Mouse (Mus musculus): ENCODE measurements around the gene Nr5a1. TPM values are rescaled to one million over a fixed set of nuclear protein-coding genes. Genes with fewer than 3 reads are reported as not detected.

The Nr5a1 gene
- total RNA-seq, 2 experiments from 2014 or later = not detected

GRCm38 (mm10) chr2:38653694-38654093, 60.6 kb downstream of the Nr5a1 start:
- TF ChIP-seq CTCF (IDR thresholded peaks at IDR 0.05) = no peak
- no peak for DNase-seq
- H3K27ac ChIP-seq = no peak overlapping the region
- intact Hi-C loops (cut with DNase I) = no loop called here
- H3K4me3 ChIP-seq = no peak overlapping the region

GRCm38 (mm10) chr2:38653293-38653619, 61.1 kb downstream of the Nr5a1 start:
- TF ChIP-seq CTCF (IDR thresholded peaks at IDR 0.05) = no peak
- intact Hi-C loops (cut with DNase I) = no loop called here
- DNase-seq = no peak
- Histone ChIP-seq H3K4me3 (no peak overlapping the region), H3K27ac (no peak overlapping the region)

- Histone ChIP-seq H3K27ac (no peak overlapping the region; the same call in 1 of the 2 replicates), H3K4me3 (no peak overlapping the region)
- TF ChIP-seq CTCF (IDR thresholded peaks at IDR 0.05) = no peak
- intact Hi-C loops (cut with DNase I) = no loop called here
- peak; percentile 60 for DNase-seq
These were observed 61.6 kb downstream of the Nr5a1 start for GRCm38 (mm10) chr2:38652565-38653292.

GRCm38 (mm10) chr2:38652098-38652497, 62.2 kb downstream of the Nr5a1 start:
- no peak for DNase-seq
- intact Hi-C loops (cut with DNase I) = no loop called here
- Histone ChIP-seq H3K4me3 (no peak overlapping the region), H3K27ac (no peak overlapping the region)
- TF ChIP-seq CTCF (IDR thresholded peaks at IDR 0.05) = no peak

- DNase-seq = no peak
- Histone ChIP-seq H3K4me3 (no peak overlapping the region), H3K27ac (no peak overlapping the region)
- no peak for TF ChIP-seq CTCF (IDR thresholded peaks at IDR 0.05)
- intact Hi-C loops (cut with DNase I) = no loop called here
These were observed 64.0 kb downstream of the Nr5a1 start for GRCm38 (mm10) chr2:38650340-38650739.

- intact Hi-C loops (cut with DNase I) = loop anchor here (10.0 kb wide), 1 partner anchor 357 kb away; the partner anchor contains the start of genes Arpc5l and Rpl35
- Histone ChIP-seq H3K27ac (no peak overlapping the region), H3K4me3 (no peak overlapping the region)
- no peak for TF ChIP-seq CTCF (IDR thresholded peaks at IDR 0.05)
- no peak for DNase-seq
These were observed 66.7 kb downstream of the Nr5a1 start for GRCm38 (mm10) chr2:38647661-38648060.

- no peak overlapping the region for H3K4me3 ChIP-seq
- no peak for DNase-seq
- no peak overlapping the region for H3K27ac ChIP-seq
- intact Hi-C loops (cut with DNase I) = loop anchor here (10.0 kb wide), 1 partner anchor 358 kb away; the partner anchor contains the start of genes Arpc5l and Rpl35
- no peak for TF ChIP-seq CTCF (IDR thresholded peaks at IDR 0.05)
These were observed 67.1 kb downstream of the Nr5a1 start for GRCm38 (mm10) chr2:38647201-38647606.

- Histone ChIP-seq H3K27ac (no peak overlapping the region), H3K4me3 (no peak overlapping the region)
- intact Hi-C loops (cut with DNase I) = loop anchor here (10.0 kb wide), 1 partner anchor 359 kb away; the partner anchor contains the start of genes Arpc5l and Rpl35
- TF ChIP-seq CTCF (IDR thresholded peaks at IDR 0.05) = peak; percentile 67
- DNase-seq = peak; percentile 73
These were observed 68.4 kb downstream of the Nr5a1 start for GRCm38 (mm10) chr2:38645936-38646335.

GRCm38 (mm10) chr2:38643625-38644427, 70.5 kb downstream of the Nr5a1 start, which contains the start of gene Psmb7:
Psmb7 (minus strand) TSS chr2:38644087.
- peak; percentile 93 for DNase-seq
- H3K4me3 ChIP-seq = peak within 1 kb of the TSS; percentile 91
- TF ChIP-seq CTCF (IDR thresholded peaks at IDR 0.05) = no peak
- H3K27ac ChIP-seq = peak within 1 kb of the TSS; percentile 94
- intact Hi-C loops (cut with DNase I) = loop anchor here (10.0 kb wide), 1 partner anchor 361 kb away; the partner anchor contains the start of genes Arpc5l and Rpl35

Other genes with a start within 250 kb of the Nr5a1 start
- 10 to 100 TPM in 1 of 2 experiments, 1 to 10 TPM in 1; 4.9 to 10.7 TPM for gene Nek6, start 202.9 kb downstream of the Nr5a1 start, total RNA-seq (2021)
- 100 to 1,000 TPM; 295 to 298 TPM for gene Psmb7, start 70.5 kb downstream of the Nr5a1 start, total RNA-seq (2021)
- 1 to 10 TPM; 3.4 to 4.8 TPM for gene Nr6a1, start 213.1 kb upstream of the Nr5a1 start, total RNA-seq (2021)
- 1 to 10 TPM; 4.2 to 6.6 TPM for gene Olfml2a, start 217.4 kb upstream of the Nr5a1 start, total RNA-seq (2021)

Data from gastrocnemius, adult 2 months (tissue).